ENCODE assay signal across 12 mouse cellular contexts in the genomic region with DNA sequence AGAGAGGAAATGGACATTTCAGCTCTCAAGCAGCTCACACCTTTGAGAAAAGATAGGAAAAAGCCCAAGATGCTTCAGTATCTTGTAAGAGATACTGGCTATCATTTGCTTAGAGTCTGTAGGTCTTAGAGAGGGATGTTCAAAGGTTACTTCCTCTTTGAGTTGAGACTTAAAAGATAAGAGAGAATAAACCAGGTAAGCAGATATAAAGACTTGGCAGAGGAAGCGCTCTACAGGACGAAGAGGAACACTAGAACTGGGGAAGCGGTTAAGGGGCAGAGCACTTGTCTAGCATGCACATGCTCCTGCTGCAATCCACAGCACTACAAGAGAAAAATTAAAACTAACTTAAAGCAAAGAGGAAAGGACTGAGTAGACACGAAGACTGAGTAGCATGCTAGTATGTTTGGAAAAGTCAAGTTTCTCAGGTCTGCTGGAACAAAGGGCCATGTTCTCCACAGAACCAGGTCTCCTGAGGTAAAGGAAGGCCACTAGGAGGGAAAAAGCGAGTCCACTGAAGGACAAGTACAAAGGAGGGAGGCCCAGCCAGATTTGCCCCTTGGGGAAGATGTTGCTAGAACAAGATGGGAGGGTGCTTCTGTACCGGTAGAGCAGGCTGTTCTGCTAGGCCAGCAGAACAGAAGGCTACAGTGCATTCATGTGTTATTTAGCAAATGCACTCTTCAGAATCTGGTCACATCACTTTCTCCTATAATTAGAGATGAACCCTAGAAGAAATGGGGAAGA. TPM values are rescaled to one million over a fixed set of nuclear protein-coding genes. Genes with fewer than 3 reads are reported as not detected.
DNase-seq lines count a peak whose midpoint lies in the region; ATAC-seq and TF ChIP-seq lines count a peak whose summit lies in the region.
"Had no signal": no experiment of that assay in that cellular context is flagged by ENCODE, and none has a peak within 500 bp of the region (broad histone marks: within the 10 kb centered on the region; RNA-seq: fewer than 3 reads in every experiment).

No protein-coding gene starts in this region.

- TF ChIP-seq CTCF in thymus, adult 2 months (IDR thresholded peaks at IDR 0.05; ENCODE audit: borderline replicate concordance, control insufficient read depth, extremely low read depth, insufficient read depth, low read length, poor library complexity): no peak
- TF ChIP-seq CTCF in bone marrow macrophage, adult 2 months (IDR thresholded peaks at IDR 0.05; ENCODE audit: low read depth, low read length): no peak

- peaks cover 5% of the 10 kb centered on the region for H3K4me1 ChIP-seq in thymus, adult 2 months (replicated peaks; ENCODE audit: control insufficient read depth, insufficient read depth, low read length)
- peaks cover 25% of the 10 kb centered on the region for H3K4me1 ChIP-seq in bone marrow macrophage, adult 2 months (ENCODE audit: control insufficient read depth, insufficient read depth, low read length)
- no peaks in the 10 kb centered on the region for H3K4me1 ChIP-seq in forebrain, embryonic 11.5 days (replicated peaks; ENCODE audit: control insufficient read depth, insufficient read depth, low read length)

- H3K4me2 ChIP-seq in forebrain, embryonic 11.5 days (ENCODE audit: low read depth, low read length, severe bottlenecking): no peak overlapping the region
- H3K4me2 ChIP-seq: heart, embryonic 13.5 days; kidney, embryonic 15.5 days had no signal

- whole genome bisulfite sequencing in thymus, adult 2 months: 37% methylated on average over 6 of the region's 6 CpGs
- WGBS in forebrain, embryonic 11.5 days: 86% methylated on average over 6 of the region's 6 CpGs

- H3K36me3 ChIP-seq in thymus, adult 2 months (ENCODE audit: control insufficient read depth, insufficient read depth, low read length): no peaks in the 10 kb centered on the region
- H3K36me3 ChIP-seq in forebrain, embryonic 11.5 days (ENCODE audit: control insufficient read depth, insufficient read depth, low read length): no peaks in the 10 kb centered on the region
- H3K36me3 ChIP-seq: heart, embryonic 13.5 days; kidney, embryonic 15.5 days had no signal

- no peaks in the 10 kb centered on the region for H3K27me3 ChIP-seq in thymus, adult 2 months (ENCODE audit: control insufficient read depth, insufficient read depth, low read length)
- no peaks in the 10 kb centered on the region for H3K27me3 ChIP-seq in forebrain, embryonic 11.5 days (ENCODE audit: control insufficient read depth, insufficient read depth, low read length)
- H3K27me3 ChIP-seq: heart, embryonic 13.5 days; kidney, embryonic 15.5 days had no signal

- no peaks in the 10 kb centered on the region for H3K9me3 ChIP-seq in forebrain, embryonic 11.5 days (ENCODE audit: control insufficient read depth, low read length)
- H3K9me3 ChIP-seq: heart, embryonic 13.5 days; kidney, embryonic 15.5 days had no signal

- H3K27ac ChIP-seq in thymus, adult 2 months (ENCODE audit: control insufficient read depth, insufficient read depth, low read length): peak overlapping the region; percentile 45; the same call in 1 of the 2 replicates
- H3K27ac ChIP-seq in bone marrow macrophage, adult 2 months (ENCODE audit: insufficient read depth, low read depth, low read length): peak overlapping the region; percentile 67
- no peak overlapping the region for H3K27ac ChIP-seq in forebrain, embryonic 11.5 days (ENCODE audit: low read depth, low read length)
- H3K27ac ChIP-seq: heart, embryonic 13.5 days; kidney, embryonic 15.5 days had no signal

- no peak for DNase-seq in thymus, adult 2 months
- no peak for DNase-seq in thymus, postnatal 4 days
- no peak for DNase-seq in layer of hippocampus, adult 9-10 months (ENCODE audit: low spot score)
- no peak for DNase-seq in urinary bladder, postnatal 36 days (ENCODE audit: low spot score in 2 of 2)
- no peak for DNase-seq in forebrain, embryonic 11.5 days (ENCODE audit: low spot score)
- DNase-seq: embryo, embryonic 11 days; lung, postnatal 14 days; spleen, adult 18-20 months had no signal

- H3K4me3 ChIP-seq in thymus, adult 2 months (ENCODE audit: control insufficient read depth, insufficient read depth, low read length): no peak overlapping the region
- H3K4me3 ChIP-seq in bone marrow macrophage, adult 2 months (ENCODE audit: insufficient read depth, low read length): no peak overlapping the region
- H3K4me3 ChIP-seq in forebrain, embryonic 11.5 days (ENCODE audit: low read depth, low read length): no peak overlapping the region
- H3K4me3 ChIP-seq: heart, embryonic 13.5 days; kidney, embryonic 15.5 days had no signal

- ATAC-seq in megakaryocyte, adult 5-6 weeks (ENCODE audit: poor library complexity, severe bottlenecking): peak; percentile 62
- no peak for ATAC-seq in forebrain, embryonic 11.5 days (replicated peaks; ENCODE audit: low FRiP score)

- no peak for TF ChIP-seq POLR2A in thymus, adult 2 months (IDR thresholded peaks at IDR 0.05; ENCODE audit: control insufficient read depth, extremely low read depth, insufficient read depth, low read length, poor library complexity)
- no peak for TF ChIP-seq POLR2A in bone marrow macrophage, adult 2 months (IDR thresholded peaks at IDR 0.05; ENCODE audit: borderline replicate concordance, low read depth, low read length)

- H3K9ac ChIP-seq in forebrain, embryonic 11.5 days (ENCODE audit: low read length): no peak overlapping the region
- H3K9ac ChIP-seq: heart, embryonic 13.5 days; kidney, embryonic 15.5 days had no signal

RNA-seq across cellular contexts. Expression of a gene that starts 8.4 kb away (rescaled TPM):
- polyA plus RNA-seq in thymus, adult 2 months (2012; rRNA removed): 2.1 and 2.3 TPM in 2 replicates
- 73.2 and 80.4 TPM in 2 replicates for polyA plus RNA-seq in bone marrow macrophage, adult 2 months (2012; ENCODE audit: insufficient read depth, insufficient read length, missing spikeins)
- total RNA-seq in megakaryocyte, adult 5-6 weeks (2015): 138 and 149 TPM in 2 replicates
- 55.5 and 60.0 TPM in 2 replicates for total RNA-seq in megakaryocyte, adult 5-6 weeks (2017)
- polyA plus RNA-seq in forebrain, embryonic 11.5 days (2014; fragmentation: Nextera tagmentation; extraction: Ambion mirVana): 18.1 and 21.7 TPM in 2 replicates
